Mouse (Mus musculus) brain, embryonic 18.5 days (tissue): ENCODE results near the gene Tmem8b.

Experiments used
- DNase-seq: peaks from one replicate; pipeline ENCODE4 v3.0.0-alpha.2; 2012; ENCODE audit warnings: low read depth, low spot score

The Tmem8b gene

GRCm38 (mm10) chr4:43713652-43714219 is 45.0 kb downstream of the Tmem8b start:
- DNase-seq, result no peak

GRCm38 (mm10) chr4:43720491-43721228 is 51.9 kb downstream of the Tmem8b start:
- DNase-seq, result no peak

GRCm38 (mm10) chr4:43722191-43722590 is 53.4 kb downstream of the Tmem8b start:
- no peak for DNase-seq

GRCm38 (mm10) chr4:43724764-43725163 is 56.0 kb downstream of the Tmem8b start:
- no peak for DNase-seq

- no peak for DNase-seq
Measured at GRCm38 (mm10) chr4:43726228-43726993, 57.6 kb downstream of the Tmem8b start.

GRCm38 (mm10) chr4:43726995-43727394 is 58.2 kb downstream of the Tmem8b start, which contains the start of gene Hrct1:
TSS of gene Hrct1 (plus strand) at chr4:43727188.
- DNase-seq, result no peak

- DNase-seq, result no peak
Measured at GRCm38 (mm10) chr4:43727718-43728575, 59.2 kb downstream of the Tmem8b start.

- DNase-seq, result no peak
Measured at GRCm38 (mm10) chr4:43728576-43728954, 59.8 kb downstream of the Tmem8b start.

- DNase-seq, result no peak
Measured at GRCm38 (mm10) chr4:43729126-43729525, 60.4 kb downstream of the Tmem8b start.

GRCm38 (mm10) chr4:43729794-43730550 is 61.2 kb downstream of the Tmem8b start, which contains the start of gene Spaar:
TSS of gene Spaar (plus strand) at chr4:43730034.
- DNase-seq, result no peak

GRCm38 (mm10) chr4:43730750-43731297 is 62.1 kb downstream of the Tmem8b start:
- DNase-seq, result no peak

GRCm38 (mm10) chr4:43732171-43732570 is 63.4 kb downstream of the Tmem8b start:
- DNase-seq, result no peak

GRCm38 (mm10) chr4:43733186-43733585 is 64.4 kb downstream of the Tmem8b start:
- no peak for DNase-seq

GRCm38 (mm10) chr4:43737144-43737543 is 68.4 kb downstream of the Tmem8b start:
- no peak for DNase-seq

- no peak for DNase-seq
Measured at GRCm38 (mm10) chr4:43738989-43739674, 70.4 kb downstream of the Tmem8b start.

GRCm38 (mm10) chr4:43741526-43741925 is 72.8 kb downstream of the Tmem8b start:
- no peak for DNase-seq
